In genomic region chr11:115085064-115085463, GRCm38 (mm10) we compare ENCODE assay signal across 27 mouse cellular contexts. TPM values are rescaled to one million over a fixed set of nuclear protein-coding genes. Genes with fewer than 3 reads are reported as not detected.
A peak's percentile ranks its signal among the peaks of the same experiment; 100 is the strongest.
DNase-seq lines count a peak whose midpoint lies in the region; ATAC-seq and TF ChIP-seq lines count a peak whose summit lies in the region.
"Had no signal": no experiment of that assay in that cellular context is flagged by ENCODE, and none has a peak within 500 bp of the region (broad histone marks: within the 10 kb centered on the region; RNA-seq: fewer than 3 reads in every experiment).

No protein-coding gene starts in this region.

- DNase-seq in hindbrain, postnatal 0 days (ENCODE audit: low spot score): no peak
- DNase-seq in hindbrain, embryonic 14.5 days (ENCODE audit: low spot score): no peak
- no peak for DNase-seq in midbrain, embryonic 11.5 days (ENCODE audit: low spot score, missing footprints)
- DNase-seq in lung, postnatal 0 days (ENCODE audit: low spot score): no peak
- DNase-seq: adrenal gland, adult 2 months; adrenal gland, postnatal 14 days; cerebellum, adult 11 months; forebrain, postnatal 0 days; gastrocnemius, adult 2 months; gastrocnemius, postnatal 25 days; heart, adult 2 months had no signal

- H3K27ac ChIP-seq in hindbrain, postnatal 0 days: no peak overlapping the region
- H3K27ac ChIP-seq in hindbrain, embryonic 14.5 days: no peak overlapping the region
- H3K27ac ChIP-seq in midbrain, embryonic 13.5 days: no peak overlapping the region
- H3K27ac ChIP-seq in midbrain, embryonic 11.5 days (ENCODE audit: low read depth, low read length): no peak overlapping the region
- no peak overlapping the region; the same call in 1 of the 2 replicates for H3K27ac ChIP-seq in intestine, embryonic 16.5 days (ENCODE audit: low read length)
- peak overlapping the region; percentile 96 for H3K27ac ChIP-seq in small intestine, adult 2 months (ENCODE audit: insufficient read depth, low read depth, low read length)
- no peak overlapping the region for H3K27ac ChIP-seq in lung, postnatal 0 days (ENCODE audit: low read length)
- H3K27ac ChIP-seq: embryonic facial prominence, embryonic 12.5 days; embryonic facial prominence, embryonic 15.5 days; gastrocnemius, adult 2 months; heart, adult 2 months; hindbrain, embryonic 15.5 days had no signal

- no peak for TF ChIP-seq EP300 in lung, postnatal 0 days (IDR thresholded peaks at IDR 0.05)

- no peak for TF ChIP-seq POLR2A in small intestine, adult 2 months (IDR thresholded peaks at IDR 0.05; ENCODE audit: low read depth, low read length)

- no peak overlapping the region for H3K4me2 ChIP-seq in hindbrain, postnatal 0 days (ENCODE audit: low read depth, low read length)
- no peak overlapping the region for H3K4me2 ChIP-seq in hindbrain, embryonic 14.5 days (replicated peaks)
- H3K4me2 ChIP-seq in midbrain, embryonic 13.5 days (replicated peaks): 0 out of 2 replicates have a peak overlapping the region, but pooled peaks have one; percentile 13
- H3K4me2 ChIP-seq in midbrain, embryonic 11.5 days: no peak overlapping the region
- H3K4me2 ChIP-seq in intestine, embryonic 16.5 days (ENCODE audit: low read depth, low read length): no peak overlapping the region
- H3K4me2 ChIP-seq in lung, postnatal 0 days (replicated peaks; ENCODE audit: low read depth, low read length): no peak overlapping the region
- H3K4me2 ChIP-seq: embryonic facial prominence, embryonic 12.5 days; embryonic facial prominence, embryonic 15.5 days; heart, embryonic 11.5 days; hindbrain, embryonic 15.5 days had no signal

- no peaks in the 10 kb centered on the region; the same call in 1 of the 2 replicates for H3K27me3 ChIP-seq in hindbrain, postnatal 0 days (ENCODE audit: insufficient read depth, low read length)
- H3K27me3 ChIP-seq in hindbrain, embryonic 14.5 days (ENCODE audit: control insufficient read depth, insufficient read depth, low read length): peaks cover 5% of the 10 kb centered on the region
- peaks cover 20% of the 10 kb centered on the region; the same call in 1 of the 2 replicates for H3K27me3 ChIP-seq in midbrain, embryonic 13.5 days
- no peaks in the 10 kb centered on the region for H3K27me3 ChIP-seq in midbrain, embryonic 11.5 days (ENCODE audit: control insufficient read depth, insufficient read depth, low read length)
- no peaks in the 10 kb centered on the region; the same call in 1 of the 2 replicates for H3K27me3 ChIP-seq in intestine, embryonic 16.5 days (replicated peaks; ENCODE audit: control insufficient read depth, insufficient read depth, low read length)
- H3K27me3 ChIP-seq in small intestine, adult 2 months (ENCODE audit: control insufficient read depth, insufficient read depth, low read length): no peaks in the 10 kb centered on the region
- H3K27me3 ChIP-seq in lung, postnatal 0 days (replicated peaks; ENCODE audit: insufficient read depth, low read length): peaks cover 4% of the 10 kb centered on the region; the same call in 1 of the 2 replicates

- 0 out of 2 replicates have a peak, but pooled peaks cover 5% of the 10 kb centered on the region for H3K4me1 ChIP-seq in hindbrain, postnatal 0 days (ENCODE audit: insufficient read depth, low read length)
- peaks cover 3% of the 10 kb centered on the region; the same call in 1 of the 2 replicates for H3K4me1 ChIP-seq in hindbrain, embryonic 14.5 days (replicated peaks; ENCODE audit: control insufficient read depth, insufficient read depth, low read length)
- peaks cover 18% of the 10 kb centered on the region for H3K4me1 ChIP-seq in midbrain, embryonic 13.5 days (replicated peaks)
- H3K4me1 ChIP-seq in midbrain, embryonic 11.5 days (ENCODE audit: control insufficient read depth, insufficient read depth, low read length): peaks cover 5% of the 10 kb centered on the region; the same call in 1 of the 2 replicates
- H3K4me1 ChIP-seq in intestine, embryonic 16.5 days (ENCODE audit: control insufficient read depth, insufficient read depth, low read length): no peaks in the 10 kb centered on the region
- H3K4me1 ChIP-seq in small intestine, adult 2 months (ENCODE audit: control insufficient read depth, insufficient read depth, insufficient read length, low read length): peaks cover 16% of the 10 kb centered on the region
- H3K4me1 ChIP-seq in lung, postnatal 0 days (ENCODE audit: insufficient read depth, low read depth, low read length): no peaks in the 10 kb centered on the region
- H3K4me1 ChIP-seq: embryonic facial prominence, embryonic 12.5 days; embryonic facial prominence, embryonic 15.5 days had no signal

- H3K36me3 ChIP-seq in hindbrain, postnatal 0 days (ENCODE audit: insufficient read depth, low read length): no peaks in the 10 kb centered on the region
- no peaks in the 10 kb centered on the region for H3K36me3 ChIP-seq in hindbrain, embryonic 14.5 days (replicated peaks; ENCODE audit: control insufficient read depth, insufficient read depth)
- no peaks in the 10 kb centered on the region for H3K36me3 ChIP-seq in midbrain, embryonic 13.5 days
- no peaks in the 10 kb centered on the region for H3K36me3 ChIP-seq in midbrain, embryonic 11.5 days (ENCODE audit: control insufficient read depth, insufficient read depth, low read length)
- no peaks in the 10 kb centered on the region for H3K36me3 ChIP-seq in intestine, embryonic 16.5 days (ENCODE audit: control insufficient read depth, insufficient read depth, low read length)
- H3K36me3 ChIP-seq in small intestine, adult 2 months (ENCODE audit: control insufficient read depth, insufficient read depth, low read length): no peaks in the 10 kb centered on the region
- no peaks in the 10 kb centered on the region for H3K36me3 ChIP-seq in lung, postnatal 0 days (ENCODE audit: insufficient read depth, low read length)
- H3K36me3 ChIP-seq: embryonic facial prominence, embryonic 12.5 days; embryonic facial prominence, embryonic 15.5 days; hindbrain, embryonic 15.5 days had no signal

- no peak overlapping the region for H3K4me3 ChIP-seq in hindbrain, postnatal 0 days (ENCODE audit: low read length)
- no peak overlapping the region for H3K4me3 ChIP-seq in hindbrain, embryonic 14.5 days (replicated peaks; ENCODE audit: low read length)
- no peak overlapping the region for H3K4me3 ChIP-seq in midbrain, embryonic 13.5 days (replicated peaks)
- H3K4me3 ChIP-seq in midbrain, embryonic 11.5 days (ENCODE audit: low read depth, low read length): no peak overlapping the region
- H3K4me3 ChIP-seq in intestine, embryonic 16.5 days (ENCODE audit: low read length): no peak overlapping the region
- peak overlapping the region; percentile 39 for H3K4me3 ChIP-seq in small intestine, adult 2 months (ENCODE audit: low read depth, low read length)
- no peak overlapping the region for H3K4me3 ChIP-seq in lung, postnatal 0 days (ENCODE audit: low read depth, low read length)
- H3K4me3 ChIP-seq: embryonic facial prominence, embryonic 12.5 days; embryonic facial prominence, embryonic 15.5 days; gastrocnemius, adult 2 months; heart, adult 2 months; hindbrain, embryonic 15.5 days had no signal

- no peaks in the 10 kb centered on the region for H3K9me3 ChIP-seq in hindbrain, postnatal 0 days (ENCODE audit: low read length)
- H3K9me3 ChIP-seq in hindbrain, embryonic 14.5 days (ENCODE audit: control insufficient read depth, low read length): no peaks in the 10 kb centered on the region
- H3K9me3 ChIP-seq in midbrain, embryonic 13.5 days: no peaks in the 10 kb centered on the region
- no peaks in the 10 kb centered on the region for H3K9me3 ChIP-seq in midbrain, embryonic 11.5 days (ENCODE audit: control insufficient read depth, low read length)
- H3K9me3 ChIP-seq in intestine, embryonic 16.5 days (ENCODE audit: control insufficient read depth, low read length): no peaks in the 10 kb centered on the region
- no peaks in the 10 kb centered on the region for H3K9me3 ChIP-seq in lung, postnatal 0 days (ENCODE audit: low read length)
- H3K9me3 ChIP-seq: embryonic facial prominence, embryonic 12.5 days; embryonic facial prominence, embryonic 15.5 days; hindbrain, embryonic 15.5 days had no signal

- 26% methylated on average over 8 of the region's 8 CpGs for WGBS in hindbrain, postnatal 0 days
- WGBS in hindbrain, embryonic 14.5 days: 34% methylated on average over 8 of the region's 8 CpGs
- WGBS in midbrain, embryonic 13.5 days: 42% methylated on average over 8 of the region's 8 CpGs
- WGBS in midbrain, embryonic 11.5 days: 65% methylated on average over 8 of the region's 8 CpGs
- WGBS in intestine, embryonic 16.5 days: 52% methylated on average over 8 of the region's 8 CpGs
- 37% methylated on average over 8 of the region's 8 CpGs for WGBS in small intestine, adult 2 months
- 71% methylated on average over 8 of the region's 8 CpGs for WGBS in lung, postnatal 0 days

- TF ChIP-seq CTCF in hindbrain, postnatal 0 days (IDR thresholded peaks at IDR 0.05; ENCODE audit: low read depth): no peak
- no peak for TF ChIP-seq CTCF in small intestine, adult 2 months (IDR thresholded peaks at IDR 0.05; ENCODE audit: extremely low read depth, insufficient read length, insufficient replicate concordance, low read depth, low read length)
- no peak for TF ChIP-seq CTCF in lung, postnatal 0 days (IDR thresholded peaks at IDR 0.05)

- 0 out of 2 replicates have a peak, but pooled peaks have one; percentile 16 for ATAC-seq in hindbrain, postnatal 0 days
- no peak for ATAC-seq in hindbrain, embryonic 14.5 days (ENCODE audit: low FRiP score)
- ATAC-seq in midbrain, embryonic 13.5 days: no peak
- no peak for ATAC-seq in midbrain, embryonic 11.5 days (ENCODE audit: low FRiP score)
- ATAC-seq in intestine, embryonic 16.5 days: peak; percentile 41
- no peak for ATAC-seq in lung, postnatal 0 days
- ATAC-seq: CD4-positive, CD25-positive, alpha-beta regulatory T cell, adult 4 months; forebrain, embryonic 14.5 days; forebrain, postnatal 0 days had no signal

- no peak overlapping the region for H3K9ac ChIP-seq in hindbrain, postnatal 0 days (replicated peaks; ENCODE audit: low read length)
- no peak overlapping the region for H3K9ac ChIP-seq in hindbrain, embryonic 14.5 days
- H3K9ac ChIP-seq in midbrain, embryonic 13.5 days (replicated peaks): no peak overlapping the region
- H3K9ac ChIP-seq in midbrain, embryonic 11.5 days (ENCODE audit: low read length): no peak overlapping the region
- 0 out of 2 replicates have a peak overlapping the region, but pooled peaks have one; percentile 4 for H3K9ac ChIP-seq in intestine, embryonic 16.5 days (ENCODE audit: low read depth, low read length)
- H3K9ac ChIP-seq in lung, postnatal 0 days (replicated peaks; ENCODE audit: low read depth): no peak overlapping the region
- H3K9ac ChIP-seq: embryonic facial prominence, embryonic 12.5 days; embryonic facial prominence, embryonic 15.5 days; forebrain, postnatal 0 days; hindbrain, embryonic 15.5 days had no signal

RNA-seq across cellular contexts. Expression of gene Rab37, which starts 6.2 kb away (rescaled TPM):
- 1.2 TPM in 2 replicates for total RNA-seq in hindbrain, postnatal 0 days (2014; rRNA removed)
- polyA plus RNA-seq in hindbrain, postnatal 0 days (2015; fragmentation: Nextera tagmentation; extraction: Ambion mirVana): 1.2 and 1.3 TPM in 2 replicates
- polyA plus RNA-seq in hindbrain, embryonic 14.5 days (2014; fragmentation: Nextera tagmentation; extraction: Ambion mirVana): 0.59 and 0.66 TPM in 2 replicates
- 0.63 and 1.3 TPM in 2 replicates for polyA plus RNA-seq in midbrain, embryonic 13.5 days (2015; fragmentation: Nextera tagmentation; extraction: Ambion mirVana)
- 0.61 and 0.69 TPM in 2 replicates for polyA plus RNA-seq in midbrain, embryonic 11.5 days (2014; fragmentation: Nextera tagmentation; extraction: Ambion mirVana)
- polyA plus RNA-seq in intestine, embryonic 16.5 days (2015; fragmentation: Nextera tagmentation; extraction: Ambion mirVana): 4.0 and 4.2 TPM in 2 replicates
- 0.91 and 2.2 TPM in 2 replicates for polyA plus RNA-seq in small intestine, adult 2 months (2012; rRNA removed)
- polyA plus RNA-seq in lung, postnatal 0 days (2015; fragmentation: Nextera tagmentation; extraction: Ambion mirVana): 0.56 and 0.85 TPM in 2 replicates

RNA-seq across cellular contexts. Expression of gene Cd300e, which starts 23.1 kb away (rescaled TPM):
- not detected in 2 replicates for total RNA-seq in hindbrain, postnatal 0 days (2014; rRNA removed)
- polyA plus RNA-seq in hindbrain, postnatal 0 days (2015; fragmentation: Nextera tagmentation; extraction: Ambion mirVana): 0.09 and 0.14 TPM in 2 replicates
- polyA plus RNA-seq in hindbrain, embryonic 14.5 days (2014; fragmentation: Nextera tagmentation; extraction: Ambion mirVana): 0.16 TPM in 1 of 2 replicates, not detected in the other
- not detected in 2 replicates for polyA plus RNA-seq in midbrain, embryonic 13.5 days (2015; fragmentation: Nextera tagmentation; extraction: Ambion mirVana)
- not detected in 2 replicates for polyA plus RNA-seq in midbrain, embryonic 11.5 days (2014; fragmentation: Nextera tagmentation; extraction: Ambion mirVana)
- 0.12 and 0.42 TPM in 2 replicates for polyA plus RNA-seq in intestine, embryonic 16.5 days (2015; fragmentation: Nextera tagmentation; extraction: Ambion mirVana)
- 0.22 and 0.52 TPM in 2 replicates for polyA plus RNA-seq in small intestine, adult 2 months (2012; rRNA removed)
- polyA plus RNA-seq in lung, postnatal 0 days (2015; fragmentation: Nextera tagmentation; extraction: Ambion mirVana): 0.21 and 0.31 TPM in 2 replicates
- total RNA-seq: common myeloid progenitor, adult 5-6 weeks; forebrain, postnatal 0 days; gastrocnemius, adult 2 months; gastrocnemius, postnatal 25 days; hematopoietic stem cell, adult 5-6 weeks; MEL had no signal
- polyA plus RNA-seq: adrenal gland, adult 2 months; C2C12; forebrain, embryonic 11.5 days; forebrain, embryonic 14.5 days; forebrain, postnatal 0 days; heart, embryonic 11.5 days; heart, embryonic 14.5 days; hindbrain, embryonic 15.5 days had no signal

RNA-seq across cellular contexts. Expression of gene Cd300ld3, which starts 36.9 kb away (rescaled TPM):
- not detected in 2 replicates for total RNA-seq in hindbrain, postnatal 0 days (2014; rRNA removed)
- not detected in 2 replicates for polyA plus RNA-seq in hindbrain, postnatal 0 days (2015; fragmentation: Nextera tagmentation; extraction: Ambion mirVana)
- not detected in 2 replicates for polyA plus RNA-seq in hindbrain, embryonic 14.5 days (2014; fragmentation: Nextera tagmentation; extraction: Ambion mirVana)
- not detected in 2 replicates for polyA plus RNA-seq in midbrain, embryonic 13.5 days (2015; fragmentation: Nextera tagmentation; extraction: Ambion mirVana)
- not detected in 2 replicates for polyA plus RNA-seq in midbrain, embryonic 11.5 days (2014; fragmentation: Nextera tagmentation; extraction: Ambion mirVana)
- not detected in 2 replicates for polyA plus RNA-seq in intestine, embryonic 16.5 days (2015; fragmentation: Nextera tagmentation; extraction: Ambion mirVana)
- polyA plus RNA-seq in small intestine, adult 2 months (2012; rRNA removed): 1.1 TPM in 2 replicates
- polyA plus RNA-seq in lung, postnatal 0 days (2015; fragmentation: Nextera tagmentation; extraction: Ambion mirVana): not detected in 2 replicates
- total RNA-seq: adrenal gland, postnatal 14 days; common myeloid progenitor, adult 5-6 weeks; forebrain, postnatal 0 days; hematopoietic stem cell, adult 5-6 weeks; MEL had no signal
- polyA plus RNA-seq: C2C12; CD4-positive, CD25-positive, alpha-beta regulatory T cell, adult 4 months; embryonic facial prominence, embryonic 12.5 days; embryonic facial prominence, embryonic 15.5 days; forebrain, embryonic 11.5 days; forebrain, embryonic 14.5 days; forebrain, postnatal 0 days; heart, embryonic 11.5 days; heart, embryonic 14.5 days; heart, postnatal 0 days; hindbrain, embryonic 15.5 days had no signal

RNA-seq across cellular contexts. Expression of gene Cd300ld5, which starts 47.5 kb away (rescaled TPM):
- total RNA-seq in hindbrain, postnatal 0 days (2014; rRNA removed): not detected in 2 replicates
- not detected in 2 replicates for polyA plus RNA-seq in hindbrain, postnatal 0 days (2015; fragmentation: Nextera tagmentation; extraction: Ambion mirVana)
- polyA plus RNA-seq in hindbrain, embryonic 14.5 days (2014; fragmentation: Nextera tagmentation; extraction: Ambion mirVana): not detected in 2 replicates
- polyA plus RNA-seq in midbrain, embryonic 13.5 days (2015; fragmentation: Nextera tagmentation; extraction: Ambion mirVana): not detected in 2 replicates
- not detected in 2 replicates for polyA plus RNA-seq in midbrain, embryonic 11.5 days (2014; fragmentation: Nextera tagmentation; extraction: Ambion mirVana)
- not detected in 2 replicates for polyA plus RNA-seq in intestine, embryonic 16.5 days (2015; fragmentation: Nextera tagmentation; extraction: Ambion mirVana)
- 0.85 TPM in 1 of 2 replicates, not detected in the other for polyA plus RNA-seq in small intestine, adult 2 months (2012; rRNA removed)
- not detected in 2 replicates for polyA plus RNA-seq in lung, postnatal 0 days (2015; fragmentation: Nextera tagmentation; extraction: Ambion mirVana)
- total RNA-seq: common myeloid progenitor, adult 5-6 weeks; forebrain, postnatal 0 days; hematopoietic stem cell, adult 5-6 weeks; MEL had no signal
- polyA plus RNA-seq: CD4-positive, CD25-positive, alpha-beta regulatory T cell, adult 4 months; embryonic facial prominence, embryonic 12.5 days; embryonic facial prominence, embryonic 15.5 days; forebrain, embryonic 11.5 days; forebrain, embryonic 14.5 days; forebrain, postnatal 0 days; heart, embryonic 11.5 days; heart, embryonic 14.5 days; heart, postnatal 0 days; hindbrain, embryonic 15.5 days had no signal

RNA-seq across cellular contexts. Expression of gene Cd300lf, which starts 48.7 kb away (rescaled TPM):
- not detected in 2 replicates for total RNA-seq in hindbrain, postnatal 0 days (2014; rRNA removed)
- 0.23 and 0.37 TPM in 2 replicates for polyA plus RNA-seq in hindbrain, postnatal 0 days (2015; fragmentation: Nextera tagmentation; extraction: Ambion mirVana)
- polyA plus RNA-seq in hindbrain, embryonic 14.5 days (2014; fragmentation: Nextera tagmentation; extraction: Ambion mirVana): not detected in 2 replicates
- 0.28 TPM in 1 of 2 replicates, not detected in the other for polyA plus RNA-seq in midbrain, embryonic 13.5 days (2015; fragmentation: Nextera tagmentation; extraction: Ambion mirVana)
- polyA plus RNA-seq in midbrain, embryonic 11.5 days (2014; fragmentation: Nextera tagmentation; extraction: Ambion mirVana): not detected in 2 replicates
- 1.2 and 1.6 TPM in 2 replicates for polyA plus RNA-seq in intestine, embryonic 16.5 days (2015; fragmentation: Nextera tagmentation; extraction: Ambion mirVana)
- 3.9 and 6.9 TPM in 2 replicates for polyA plus RNA-seq in small intestine, adult 2 months (2012; rRNA removed)
- polyA plus RNA-seq in lung, postnatal 0 days (2015; fragmentation: Nextera tagmentation; extraction: Ambion mirVana): 12.7 and 13.1 TPM in 2 replicates
- total RNA-seq: common myeloid progenitor, adult 5-6 weeks; gastrocnemius, postnatal 25 days had no signal
- polyA plus RNA-seq: C2C12; forebrain, embryonic 11.5 days; forebrain, embryonic 14.5 days had no signal

Comparison
In these comparisons a context has a peak if more than half of its experiments do, and no peak if none do; other contexts are left out.
1. ATAC-seq: peak in hindbrain, postnatal 0 days (single experiment) and intestine, embryonic 16.5 days (single experiment); none in hindbrain, embryonic 14.5 days (single experiment), midbrain, embryonic 13.5 days (single experiment), midbrain, embryonic 11.5 days (single experiment) and lung, postnatal 0 days (single experiment).